In the genomic region with DNA sequence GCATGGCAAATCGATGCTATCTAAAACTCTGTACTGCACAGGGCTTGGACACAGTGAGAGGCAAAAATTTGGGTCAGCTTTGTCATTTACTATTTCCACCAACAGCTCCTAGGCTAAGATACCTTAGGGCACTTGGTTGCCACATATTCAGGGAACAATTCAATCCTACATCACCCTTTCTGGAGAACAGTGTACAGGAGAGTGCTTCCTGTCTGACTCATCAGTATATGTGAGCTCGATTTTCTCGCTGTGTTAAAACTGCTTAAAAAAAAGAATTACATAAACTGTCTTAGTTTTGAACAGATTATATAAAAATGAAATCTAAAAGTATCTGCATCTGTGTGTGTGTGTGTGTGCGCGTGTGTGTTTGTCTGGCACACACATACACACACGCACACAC, we compare ENCODE assay signal across 22 mouse cellular contexts.
"Had no signal": no experiment of that assay in that cellular context is flagged by ENCODE, and none has a peak within 500 bp of the region (broad histone marks: within the 10 kb centered on the region; RNA-seq: fewer than 3 reads in every experiment).

No protein-coding gene starts in this region.

- H3K4me1 ChIP-seq: limb, embryonic 10.5 days; limb, embryonic 13.5 days; liver, embryonic 12.5 days; liver, embryonic 15.5 days; lung, embryonic 15.5 days; megakaryocyte, embryonic 14.5 days; midbrain, embryonic 10.5 days; midbrain, embryonic 13.5 days; neural tube, embryonic 13.5 days had no signal

- H3K4me3 ChIP-seq: limb, embryonic 10.5 days; limb, embryonic 13.5 days; liver, embryonic 12.5 days; liver, embryonic 15.5 days; lung, embryonic 15.5 days; megakaryocyte, embryonic 14.5 days; midbrain, embryonic 10.5 days; midbrain, embryonic 13.5 days; myocyte; neural tube, embryonic 13.5 days had no signal

- DNase-seq: kidney, adult 2 months; kidney, postnatal 10 days; kidney, postnatal 36 days; liver; lung, adult 18-20 months; lung, postnatal 10 days; lung, postnatal 36 days; retina, postnatal 1 day; right cerebral cortex, postnatal 14 days; thymus, adult 2 months; thymus, postnatal 14 days; thymus, postnatal 4 days had no signal

- H3K27ac ChIP-seq: limb, embryonic 10.5 days; limb, embryonic 13.5 days; liver, embryonic 12.5 days; liver, embryonic 15.5 days; lung, embryonic 15.5 days; midbrain, embryonic 10.5 days; midbrain, embryonic 13.5 days; neural tube, embryonic 13.5 days had no signal
